Mouse (Mus musculus): ENCODE results near the gene Cdc16. TPM values are rescaled to one million over a fixed set of nuclear protein-coding genes. Genes with fewer than 3 reads are reported as not detected.

Cdc16 gene
- polyA plus RNA-seq (2014; fragmentation: Nextera tagmentation; extraction: Ambion mirVana), result 260 and 265 TPM in 2 replicates

DNA sequence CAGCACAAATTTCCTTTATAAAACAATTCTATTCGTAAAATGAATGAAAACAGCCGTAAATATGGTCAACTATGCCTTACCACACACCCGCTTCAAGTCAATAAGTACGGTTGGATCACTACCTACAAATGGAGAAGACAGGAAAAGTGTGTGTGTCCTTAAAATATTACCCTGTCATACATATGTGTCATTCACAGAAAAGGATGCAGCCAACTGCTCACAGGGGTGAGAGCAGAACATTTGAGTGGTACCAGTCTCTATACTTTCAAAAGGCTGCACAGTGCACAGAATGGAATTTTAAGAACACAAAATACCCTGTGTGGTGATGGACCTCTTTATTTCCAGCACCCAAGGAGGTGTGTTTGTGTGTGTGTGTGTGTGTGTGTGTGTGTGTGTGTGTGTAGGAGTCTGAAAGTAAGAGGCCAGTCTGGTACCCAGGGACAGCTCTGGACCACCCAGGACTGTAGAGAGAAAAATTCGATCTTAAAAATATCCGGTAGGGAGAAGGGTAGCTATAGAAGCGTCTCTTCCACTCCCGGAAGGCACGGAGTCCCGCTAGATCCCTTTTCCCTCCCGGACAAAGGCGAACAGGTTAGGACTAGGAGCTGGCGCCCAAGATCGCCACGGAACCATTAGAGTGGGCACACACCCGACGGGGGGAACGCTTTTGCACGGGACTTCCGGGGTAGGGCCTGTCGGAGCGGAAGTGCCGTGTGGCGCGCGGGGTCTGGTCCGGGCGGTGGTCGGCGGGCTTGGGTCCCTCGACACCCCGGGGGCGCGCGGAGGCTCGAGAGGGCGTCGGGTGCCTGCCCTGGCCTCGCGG, at the start of gene Cdc16:
TSS of gene Cdc16 (plus strand) at position 695 of the 823 bp plus-strand sequence.
- Histone ChIP-seq H3K36me3 (ENCODE audit: insufficient read depth) (peaks cover 27% of the 10 kb centered on the region), H3K9ac (peak within 1 kb of the TSS; percentile 97), H3K4me2 (peak within 1 kb of the TSS; percentile 75), H3K27me3 (ENCODE audit: insufficient read depth, low read length) (no peaks in the 10 kb centered on the region), H3K4me3 (ENCODE audit: low read depth, low read length) (peak within 1 kb of the TSS; percentile 99), H3K4me1 (ENCODE audit: insufficient read depth) (peaks cover 3% of the 10 kb centered on the region; the same call in 1 of the 2 replicates), H3K27ac (ENCODE audit: low read depth) (peak within 1 kb of the TSS; percentile 92), H3K9me3 (ENCODE audit: low read depth, low read length) (no peaks in the 10 kb centered on the region; the same call in 1 of the 2 replicates)
- DNase-seq, result peak; percentile 96
- TF ChIP-seq CTCF (IDR thresholded peaks at IDR 0.05; ENCODE audit: low read depth), result no peak
- WGBS, result 4% methylated on average over 40 of the region's 40 CpGs
- ATAC-seq (ENCODE audit: insufficient read depth), result peak; percentile 96

DNA sequence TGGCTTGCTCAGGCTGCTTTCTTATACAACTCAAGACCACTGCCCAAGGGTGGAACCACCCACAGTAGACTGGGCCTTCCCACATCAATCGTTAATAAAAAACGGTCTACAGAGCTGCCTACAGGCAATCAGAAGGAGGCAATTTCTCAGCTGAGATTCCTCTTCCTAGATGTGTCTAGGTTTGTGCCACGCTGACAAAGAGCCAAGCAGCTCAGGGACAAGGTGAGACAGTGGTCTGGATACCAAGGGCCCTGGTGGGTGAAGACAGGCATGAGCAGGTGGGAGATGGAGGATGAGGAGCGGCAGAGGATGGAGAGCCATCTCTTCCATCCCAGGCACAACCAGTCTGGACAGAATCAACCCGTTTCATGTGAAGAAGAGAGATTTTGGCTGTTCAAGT, 49.0 kb upstream of the Cdc16 start:
- Histone ChIP-seq H3K27me3 (ENCODE audit: insufficient read depth, low read length) (no peaks in the 10 kb centered on the region), H3K9me3 (ENCODE audit: low read depth, low read length) (no peaks in the 10 kb centered on the region), H3K9ac (no peak overlapping the region), H3K27ac (ENCODE audit: low read depth) (no peak overlapping the region), H3K36me3 (ENCODE audit: insufficient read depth) (no peaks in the 10 kb centered on the region), H3K4me2 (no peak overlapping the region), H3K4me1 (ENCODE audit: insufficient read depth) (no peaks in the 10 kb centered on the region), H3K4me3 (ENCODE audit: low read depth, low read length) (no peak overlapping the region)
- no peak for TF ChIP-seq CTCF (IDR thresholded peaks at IDR 0.05; ENCODE audit: low read depth)
- DNase-seq (no peak), ATAC-seq (ENCODE audit: insufficient read depth) (no peak)
- 92% methylated on average over 5 of the region's 5 CpGs for WGBS

DNA sequence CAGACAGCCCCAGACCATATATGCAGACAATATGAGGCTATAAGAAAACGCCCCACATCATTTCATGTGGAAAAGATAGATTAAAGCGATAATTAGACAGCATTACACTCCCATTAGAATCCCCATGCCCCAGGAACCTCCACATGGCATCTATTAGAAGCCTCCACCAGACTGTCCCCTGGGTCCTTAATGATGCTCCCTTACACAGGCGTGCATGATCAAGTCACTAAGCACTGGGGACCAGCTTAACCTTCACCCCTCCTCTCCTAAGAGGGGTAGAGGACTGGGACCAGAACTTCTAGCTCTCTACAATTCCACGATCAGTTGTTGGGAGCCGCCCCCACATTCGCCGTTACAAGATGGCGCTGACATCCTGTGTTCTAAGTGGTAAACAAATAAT, 38.5 kb upstream of the Cdc16 start:
- ATAC-seq (ENCODE audit: insufficient read depth), result no peak
- Histone ChIP-seq H3K9me3 (ENCODE audit: low read depth, low read length) (no peaks in the 10 kb centered on the region), H3K27me3 (ENCODE audit: insufficient read depth, low read length) (no peaks in the 10 kb centered on the region), H3K4me2 (no peak overlapping the region), H3K4me3 (ENCODE audit: low read depth, low read length) (no peak overlapping the region), H3K36me3 (ENCODE audit: insufficient read depth) (no peaks in the 10 kb centered on the region), H3K9ac (no peak overlapping the region), H3K4me1 (ENCODE audit: insufficient read depth) (no peaks in the 10 kb centered on the region), H3K27ac (ENCODE audit: low read depth) (no peak overlapping the region)
- no peak for TF ChIP-seq CTCF (IDR thresholded peaks at IDR 0.05; ENCODE audit: low read depth)
- no peak for DNase-seq
- WGBS, result 90% methylated on average over 8 of the region's 8 CpGs

DNA sequence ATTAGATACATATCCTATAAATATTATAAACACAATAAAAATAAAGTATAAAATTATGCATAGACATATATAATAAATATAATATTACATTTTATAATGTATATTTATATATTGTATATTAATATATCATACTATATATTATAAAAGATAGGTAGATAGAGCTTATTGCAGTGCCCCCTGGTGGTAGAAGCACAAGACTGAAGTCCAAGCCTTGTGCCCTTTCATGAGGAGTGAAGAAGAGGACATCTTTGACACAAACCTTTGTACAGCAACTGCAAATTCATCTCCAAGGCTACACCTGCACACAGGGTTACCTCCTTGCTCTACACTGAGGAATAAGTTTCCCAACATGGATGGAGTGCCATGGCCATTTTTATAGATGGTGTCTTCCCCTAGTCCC, 31.8 kb upstream of the Cdc16 start:
- TF ChIP-seq CTCF (IDR thresholded peaks at IDR 0.05; ENCODE audit: low read depth), result peak; percentile 62
- no peak overlapping the region for H3K9ac ChIP-seq
- H3K27me3 ChIP-seq (ENCODE audit: insufficient read depth, low read length), result no peaks in the 10 kb centered on the region
- H3K4me3 ChIP-seq (ENCODE audit: low read depth, low read length), result no peak overlapping the region
- no peak for ATAC-seq (ENCODE audit: insufficient read depth)
- H3K9me3 ChIP-seq (ENCODE audit: low read depth, low read length), result no peaks in the 10 kb centered on the region
- H3K4me2 ChIP-seq, result no peak overlapping the region
- H3K4me1 ChIP-seq (ENCODE audit: insufficient read depth), result no peaks in the 10 kb centered on the region
- no peak overlapping the region for H3K27ac ChIP-seq (ENCODE audit: low read depth)
- DNase-seq, result peak; percentile 79
- no peaks in the 10 kb centered on the region for H3K36me3 ChIP-seq (ENCODE audit: insufficient read depth)

DNA sequence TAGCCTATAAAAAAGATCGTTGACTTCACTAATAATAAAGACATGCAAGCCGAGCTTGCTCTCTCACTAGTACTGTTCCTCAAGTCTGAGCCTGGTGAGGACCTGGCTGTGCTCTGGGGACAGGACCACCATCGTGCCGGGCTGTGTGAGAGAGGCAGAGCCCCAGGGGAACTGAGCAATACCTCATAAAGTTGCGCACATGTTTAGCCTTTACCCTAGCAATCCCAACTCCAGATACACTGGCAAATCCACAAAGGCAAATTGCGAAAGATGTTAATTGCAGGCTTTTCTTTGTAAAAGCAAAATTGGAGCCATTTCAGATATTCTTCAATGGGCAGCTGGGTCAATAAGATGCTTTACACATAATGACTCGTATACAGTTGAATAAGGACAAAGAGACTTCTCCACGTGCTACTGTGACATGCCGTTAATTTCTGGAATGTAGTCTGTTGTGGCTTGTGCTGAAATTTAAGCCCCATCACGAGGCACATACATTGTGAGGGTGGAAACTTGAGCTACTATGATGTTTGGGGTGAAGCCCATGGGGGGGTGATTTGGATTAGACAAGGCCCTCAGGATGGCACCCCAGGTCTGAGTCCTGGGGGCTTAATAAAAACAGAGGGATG, 29.9 kb upstream of the Cdc16 start:
- Histone ChIP-seq H3K36me3 (ENCODE audit: insufficient read depth) (no peaks in the 10 kb centered on the region), H3K27ac (ENCODE audit: low read depth) (no peak overlapping the region), H3K27me3 (ENCODE audit: insufficient read depth, low read length) (no peaks in the 10 kb centered on the region), H3K4me1 (ENCODE audit: insufficient read depth) (no peaks in the 10 kb centered on the region), H3K4me3 (ENCODE audit: low read depth, low read length) (no peak overlapping the region), H3K9me3 (ENCODE audit: low read depth, low read length) (no peaks in the 10 kb centered on the region), H3K4me2 (no peak overlapping the region), H3K9ac (no peak overlapping the region)
- TF ChIP-seq CTCF (IDR thresholded peaks at IDR 0.05; ENCODE audit: low read depth), result no peak
- WGBS, result 59% methylated on average over 10 of the region's 10 CpGs
- ATAC-seq (ENCODE audit: insufficient read depth) (no peak), DNase-seq (no peak)

DNA sequence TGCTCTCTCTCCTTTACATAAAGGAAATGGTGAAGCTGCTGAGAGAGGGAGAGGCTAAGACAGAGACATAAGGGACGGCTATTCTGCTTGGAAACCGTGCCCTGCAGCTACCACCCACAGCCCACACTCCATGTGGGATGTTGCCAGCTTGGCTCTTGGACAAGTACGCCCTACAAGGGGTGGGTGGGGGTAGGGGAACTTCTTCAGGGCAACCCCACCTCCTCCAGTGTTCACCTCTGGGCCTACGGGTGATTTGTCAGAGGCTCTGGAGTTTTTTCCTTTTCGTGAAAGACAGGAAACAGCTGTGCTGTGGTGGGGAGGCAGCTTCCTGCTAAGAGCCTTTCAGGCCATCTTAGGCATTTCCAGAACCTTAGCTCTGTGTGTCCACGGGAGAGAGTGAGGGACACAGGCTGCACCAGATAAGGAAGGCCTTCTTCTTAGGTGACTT, 17.1 kb upstream of the Cdc16 start:
- 17% methylated on average over 6 of the region's 6 CpGs for whole genome bisulfite sequencing
- no peaks in the 10 kb centered on the region for H3K27me3 ChIP-seq (ENCODE audit: insufficient read depth, low read length)
- H3K4me3 ChIP-seq (ENCODE audit: low read depth, low read length), result no peak overlapping the region
- H3K36me3 ChIP-seq (ENCODE audit: insufficient read depth), result no peaks in the 10 kb centered on the region
- peak; percentile 90 for DNase-seq
- no peak for TF ChIP-seq CTCF (IDR thresholded peaks at IDR 0.05; ENCODE audit: low read depth)
- ATAC-seq (ENCODE audit: insufficient read depth), result peak; percentile 93
- H3K4me2 ChIP-seq, result peak overlapping the region; percentile 34
- 0 out of 2 replicates have a peak, but pooled peaks cover 5% of the 10 kb centered on the region for H3K4me1 ChIP-seq (ENCODE audit: insufficient read depth)
- no peak overlapping the region for H3K9ac ChIP-seq
- peak overlapping the region; percentile 86 for H3K27ac ChIP-seq (ENCODE audit: low read depth)
- H3K9me3 ChIP-seq (ENCODE audit: low read depth, low read length), result no peaks in the 10 kb centered on the region
